ENCODE assay signal across 15 mouse cellular contexts in genomic region chr8:103809140-103809539, GRCm38 (mm10).
DNase-seq lines count a peak whose midpoint lies in the region; ATAC-seq and TF ChIP-seq lines count a peak whose summit lies in the region.
"Had no signal": no experiment of that assay in that cellular context is flagged by ENCODE, and none has a peak within 500 bp of the region (broad histone marks: within the 10 kb centered on the region; RNA-seq: fewer than 3 reads in every experiment).

No protein-coding gene starts in this region.

- no peaks in the 10 kb centered on the region for H3K36me3 ChIP-seq in intestine, embryonic 15.5 days
- H3K36me3 ChIP-seq in intestine, embryonic 16.5 days (ENCODE audit: control insufficient read depth, insufficient read depth, low read length): no peaks in the 10 kb centered on the region
- no peaks in the 10 kb centered on the region for H3K36me3 ChIP-seq in stomach, embryonic 16.5 days (ENCODE audit: control insufficient read depth, insufficient read depth, low read length)

- intact Hi-C loops in left cerebral cortex, postnatal 25 days (cut with DNase I): no loop called here

- 67% methylated on average over 7 of the region's 7 CpGs for WGBS in intestine, embryonic 15.5 days
- 77% methylated on average over 7 of the region's 7 CpGs for WGBS in intestine, embryonic 16.5 days
- WGBS in stomach, embryonic 16.5 days: 60% methylated on average over 7 of the region's 7 CpGs

- 0 out of 2 replicates have a peak overlapping the region, but pooled peaks have one; percentile 41 for H3K27ac ChIP-seq in intestine, embryonic 15.5 days
- H3K27ac ChIP-seq in intestine, embryonic 16.5 days (ENCODE audit: low read length): no peak overlapping the region
- H3K27ac ChIP-seq in embryonic fibroblast, embryonic 13.5 days (ENCODE audit: insufficient read depth, low read length): peak overlapping the region; percentile 25; the same call in 1 of the 2 replicates
- H3K27ac ChIP-seq in stomach, embryonic 16.5 days (ENCODE audit: low read length): peak overlapping the region; percentile 72
- H3K27ac ChIP-seq: gastrocnemius, adult 2 months; hindbrain, embryonic 14.5 days had no signal

- H3K9me3 ChIP-seq in intestine, embryonic 15.5 days: no peaks in the 10 kb centered on the region
- no peaks in the 10 kb centered on the region for H3K9me3 ChIP-seq in intestine, embryonic 16.5 days (ENCODE audit: control insufficient read depth, low read length)
- H3K9me3 ChIP-seq in stomach, embryonic 16.5 days (replicated peaks; ENCODE audit: control insufficient read depth, low read length): no peaks in the 10 kb centered on the region

- H3K4me2 ChIP-seq in intestine, embryonic 15.5 days (replicated peaks): no peak overlapping the region
- no peak overlapping the region for H3K4me2 ChIP-seq in intestine, embryonic 16.5 days (ENCODE audit: low read depth, low read length)
- no peak overlapping the region for H3K4me2 ChIP-seq in stomach, embryonic 16.5 days (ENCODE audit: low read depth, low read length)
- H3K4me2 ChIP-seq: hindbrain, embryonic 14.5 days had no signal

- H3K4me3 ChIP-seq in intestine, embryonic 15.5 days (replicated peaks): no peak overlapping the region
- no peak overlapping the region for H3K4me3 ChIP-seq in intestine, embryonic 16.5 days (ENCODE audit: low read length)
- H3K4me3 ChIP-seq in embryonic fibroblast, embryonic 13.5 days (ENCODE audit: insufficient read depth, low read length): no peak overlapping the region
- no peak overlapping the region for H3K4me3 ChIP-seq in stomach, embryonic 16.5 days (replicated peaks; ENCODE audit: low read length)
- H3K4me3 ChIP-seq: gastrocnemius, adult 2 months had no signal

- TF ChIP-seq POLR2A in embryonic fibroblast, embryonic 13.5 days (IDR thresholded peaks at IDR 0.05; ENCODE audit: low read depth, low read length): no peak

- DNase-seq in lung, postnatal 10 days: peak; percentile 25
- no peak for DNase-seq in lung, postnatal 25 days (ENCODE audit: low spot score)
- DNase-seq in left cerebral cortex, postnatal 25 days (ENCODE audit: low spot score in 2 of 2): no peak
- DNase-seq in testis, postnatal 14 days (ENCODE audit: low spot score): no peak
- DNase-seq: cerebellum, postnatal 14 days; gastrocnemius, adult 2 months; layer of hippocampus, adult 9-11 months; liver; retina, postnatal 1 day; thymus, postnatal 4 days had no signal

- no peak overlapping the region for H3K9ac ChIP-seq in intestine, embryonic 15.5 days
- no peak overlapping the region for H3K9ac ChIP-seq in intestine, embryonic 16.5 days (ENCODE audit: low read depth, low read length)
- no peak overlapping the region for H3K9ac ChIP-seq in stomach, embryonic 16.5 days (ENCODE audit: low read length)
- H3K9ac ChIP-seq: hindbrain, embryonic 14.5 days had no signal

- no peaks in the 10 kb centered on the region for H3K27me3 ChIP-seq in intestine, embryonic 15.5 days (replicated peaks)
- H3K27me3 ChIP-seq in intestine, embryonic 16.5 days (replicated peaks; ENCODE audit: control insufficient read depth, insufficient read depth, low read length): no peaks in the 10 kb centered on the region
- H3K27me3 ChIP-seq in stomach, embryonic 16.5 days (ENCODE audit: control insufficient read depth, insufficient read depth, low read length): no peaks in the 10 kb centered on the region

- 0 out of 2 replicates have a peak, but pooled peaks cover 3% of the 10 kb centered on the region for H3K4me1 ChIP-seq in intestine, embryonic 15.5 days (replicated peaks)
- no peaks in the 10 kb centered on the region for H3K4me1 ChIP-seq in intestine, embryonic 16.5 days (ENCODE audit: control insufficient read depth, insufficient read depth, low read length)
- peaks cover 6% of the 10 kb centered on the region for H3K4me1 ChIP-seq in embryonic fibroblast, embryonic 13.5 days (ENCODE audit: control insufficient read depth, insufficient read depth, low read length)
- peaks cover 15% of the 10 kb centered on the region for H3K4me1 ChIP-seq in stomach, embryonic 16.5 days (ENCODE audit: control insufficient read depth, insufficient read depth, low read length)

- no peak for ATAC-seq in intestine, embryonic 15.5 days
- no peak for ATAC-seq in intestine, embryonic 16.5 days
- no peak for ATAC-seq in stomach, embryonic 16.5 days (ENCODE audit: insufficient read depth, low FRiP score)

- TF ChIP-seq CTCF in embryonic fibroblast, embryonic 13.5 days (IDR thresholded peaks at IDR 0.05; ENCODE audit: borderline replicate concordance, insufficient read depth, low read length): no peak
